Mouse (Mus musculus): ENCODE measurements around the gene Cnot10.
A peak's percentile ranks its signal among the peaks of the same experiment; 100 is the strongest.
"Not testable (repeated sequence)": the region's sequence is repeated elsewhere in the genome, so short reads cannot be mapped to it uniquely, and the experiment has no call there.

Gene Cnot10

DNA sequence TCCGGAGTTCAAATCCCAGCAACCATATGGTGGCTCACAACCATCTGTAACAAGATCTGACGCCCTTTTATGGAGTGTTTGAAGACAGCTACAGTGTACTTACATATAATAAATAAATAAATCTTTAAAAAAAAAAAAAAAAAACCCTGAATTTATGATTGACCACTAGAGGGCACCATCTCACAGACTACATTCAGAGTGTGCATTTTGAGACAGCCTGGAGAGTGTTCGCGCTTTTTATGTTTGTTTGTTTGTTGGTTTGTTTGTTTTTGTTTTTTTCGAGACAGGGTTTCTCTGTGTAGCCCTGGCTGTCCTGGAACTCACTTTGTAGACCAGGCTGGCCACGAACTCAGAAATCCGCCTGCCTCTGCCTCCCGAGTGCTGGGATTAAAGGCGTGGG lies 8.5 kb upstream of the Cnot10 start:
- DNase-seq: not testable (repeated sequence)

DNA sequence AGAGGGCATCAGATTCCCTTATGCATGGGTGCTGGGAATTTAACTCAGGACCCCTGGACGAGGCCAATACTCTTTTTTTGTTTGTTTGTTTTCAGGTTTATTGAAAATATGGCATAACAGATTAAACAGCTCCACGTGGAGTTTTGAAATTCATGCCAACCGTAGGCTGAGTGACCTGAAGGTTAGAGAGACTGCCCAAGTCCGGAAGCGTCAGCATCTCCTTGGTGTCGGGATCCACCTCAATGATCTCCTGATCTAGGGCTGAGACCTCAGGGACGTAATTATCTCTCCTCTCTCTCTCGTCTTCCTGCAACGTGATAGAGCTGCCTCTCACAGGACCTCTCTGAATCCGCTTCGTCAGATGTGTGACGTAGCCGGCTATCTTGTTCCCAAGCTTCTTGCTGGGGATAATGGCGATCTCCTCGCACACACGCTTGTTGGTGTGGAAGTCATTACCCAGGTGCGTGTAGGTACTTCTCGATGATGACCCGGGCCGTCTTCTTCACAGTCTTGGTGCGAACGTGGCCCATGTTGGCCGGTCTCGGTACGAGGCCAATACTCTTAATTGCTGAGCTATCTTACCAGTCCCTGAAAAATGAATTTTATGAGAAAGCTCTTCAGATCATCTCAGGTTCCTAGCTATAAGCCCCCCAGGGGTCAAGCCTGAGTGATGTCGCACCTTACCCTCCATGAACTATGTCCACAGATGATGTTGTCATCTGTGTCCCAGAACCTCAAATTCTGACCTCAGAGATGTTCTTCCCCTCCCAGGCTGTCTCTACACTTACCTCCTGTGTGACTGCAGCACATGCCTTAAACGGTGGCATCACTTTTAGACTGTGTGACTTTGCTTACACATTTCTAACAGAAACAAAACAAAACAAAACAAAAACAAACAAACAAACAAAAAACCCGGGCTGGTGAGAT lies 7.8 kb upstream of the Cnot10 start:
- DNase-seq: no peak

DNA sequence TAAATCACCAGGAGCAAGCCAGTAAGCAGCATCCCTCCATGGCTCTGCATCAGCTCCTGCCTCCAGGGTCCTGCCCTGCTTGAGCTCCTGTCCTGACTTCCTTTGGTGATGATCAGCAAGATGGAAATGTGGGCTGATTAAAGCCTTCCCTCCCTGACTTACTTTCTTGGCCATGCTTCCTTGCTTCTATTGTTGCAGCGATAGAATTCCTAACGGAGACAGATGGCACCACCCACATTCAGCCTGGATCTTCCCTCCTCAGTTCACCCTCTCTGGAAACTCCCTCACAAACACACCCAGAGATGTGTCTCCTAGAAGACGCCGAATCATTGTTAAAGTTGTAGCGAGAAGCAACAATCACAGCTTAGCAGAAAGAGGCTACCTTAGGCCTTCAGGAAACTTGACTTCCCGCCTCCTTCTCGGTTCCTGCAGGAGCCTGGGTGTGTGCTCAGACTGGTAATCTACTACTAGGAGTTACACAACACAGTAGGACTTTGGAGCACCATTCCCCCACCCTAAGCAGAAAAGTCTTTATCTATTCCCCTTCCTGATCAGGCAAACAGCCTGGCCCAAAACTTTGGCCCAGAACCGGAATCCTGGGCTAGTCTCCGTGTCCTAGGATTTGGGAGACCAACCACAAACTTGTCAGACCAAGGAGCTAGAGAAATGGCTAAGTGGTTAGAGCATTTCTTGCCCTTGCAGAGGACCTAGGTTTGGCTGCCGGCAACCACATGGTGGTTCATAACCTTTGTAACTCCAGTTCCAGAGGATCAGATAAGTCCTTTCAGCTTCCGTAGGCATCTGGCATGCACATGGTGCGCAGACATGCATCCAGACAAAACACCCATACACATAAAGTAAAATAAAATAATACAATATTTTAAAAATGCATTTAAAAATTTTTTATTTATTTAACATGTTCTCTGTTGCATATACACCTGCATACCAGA lies 6.8 kb upstream of the Cnot10 start:
- no peak for DNase-seq

DNA sequence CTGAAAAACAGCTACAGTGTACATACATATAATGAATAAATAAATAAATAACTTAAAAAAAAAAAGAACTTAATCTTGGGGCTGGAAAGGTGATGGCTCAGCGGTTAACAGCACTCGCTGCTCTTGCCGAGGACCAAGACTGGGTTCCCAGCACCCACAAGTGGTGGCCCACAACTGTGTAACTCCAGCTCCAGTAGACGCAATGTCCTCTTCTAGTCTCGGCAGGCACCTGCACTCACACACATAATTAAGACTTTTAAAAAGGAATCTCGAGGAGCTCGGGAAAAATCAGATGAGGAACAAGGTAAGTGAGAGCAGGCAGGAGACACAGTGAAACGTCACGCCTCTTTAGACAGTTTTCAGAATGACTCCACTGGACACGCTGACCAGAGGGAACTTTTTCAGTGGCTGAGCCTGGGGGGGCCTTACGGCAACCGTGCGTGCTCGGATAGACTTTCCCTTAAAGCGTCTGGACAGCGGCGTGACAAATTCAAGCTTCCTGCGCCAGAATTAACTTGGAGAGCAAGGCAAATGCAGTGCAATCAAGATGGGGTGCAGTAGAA lies 717 bp downstream of the Cnot10 start:
- no peak for DNase-seq

DNA sequence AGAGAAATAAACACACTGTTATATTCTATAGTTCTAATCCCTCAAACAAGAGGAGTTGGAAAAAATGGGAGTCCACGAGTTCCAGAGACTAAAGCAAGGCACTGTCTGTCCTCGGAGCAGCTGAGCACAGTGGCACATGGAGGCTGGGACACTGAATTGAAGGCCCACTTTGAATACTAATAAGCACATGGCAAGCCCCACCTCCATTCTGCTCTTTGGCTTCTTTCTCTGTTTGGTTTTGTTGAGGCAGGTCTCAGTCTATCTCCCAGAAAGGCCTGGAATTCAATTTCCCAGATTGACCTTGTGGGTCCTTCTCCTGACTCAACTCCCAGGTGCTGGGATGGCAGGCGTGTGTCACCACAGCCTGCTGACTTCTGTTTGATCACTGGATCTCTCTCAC lies 3.2 kb downstream of the Cnot10 start:
- DNase-seq: no peak

DNA sequence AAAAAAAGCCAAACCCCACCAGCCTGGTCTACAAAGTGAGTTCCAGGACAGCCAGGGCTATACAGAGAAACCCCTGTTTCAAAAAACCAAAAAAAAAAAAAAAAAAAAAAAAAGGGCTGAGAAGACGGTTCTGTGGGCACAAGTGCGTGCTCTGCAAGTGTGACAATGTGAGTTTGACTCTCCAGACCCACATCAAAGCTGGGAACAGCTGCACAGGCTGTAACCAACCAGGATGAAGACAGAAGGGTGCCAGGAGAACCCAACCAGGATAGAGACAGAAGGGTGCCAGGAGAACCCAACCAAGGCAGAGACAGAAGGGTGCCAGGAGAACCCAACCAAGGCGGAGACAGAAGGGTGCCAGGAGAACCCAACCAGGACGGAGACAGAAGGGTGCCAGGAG lies 3.8 kb downstream of the Cnot10 start:
- no peak for DNase-seq

DNA sequence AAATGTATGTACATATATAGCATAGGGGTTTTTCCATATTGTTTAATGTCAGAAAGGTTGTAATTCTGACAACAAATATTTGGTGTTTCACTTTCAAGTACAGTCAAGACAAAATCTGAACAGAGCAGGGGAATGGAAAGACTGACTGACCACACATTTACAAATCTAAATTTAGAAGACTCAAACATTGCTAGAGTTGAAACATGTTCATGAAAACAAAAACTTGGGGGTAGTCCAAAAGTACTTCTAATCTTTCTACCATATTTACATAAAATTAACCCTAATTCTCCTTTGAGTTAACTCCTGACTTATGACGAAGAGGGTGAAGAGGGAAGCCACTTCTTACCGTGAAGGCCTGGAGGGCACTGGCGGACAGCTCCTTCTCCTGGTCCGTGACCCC lies 7.7 kb downstream of the Cnot10 start:
- no peak for DNase-seq

DNA sequence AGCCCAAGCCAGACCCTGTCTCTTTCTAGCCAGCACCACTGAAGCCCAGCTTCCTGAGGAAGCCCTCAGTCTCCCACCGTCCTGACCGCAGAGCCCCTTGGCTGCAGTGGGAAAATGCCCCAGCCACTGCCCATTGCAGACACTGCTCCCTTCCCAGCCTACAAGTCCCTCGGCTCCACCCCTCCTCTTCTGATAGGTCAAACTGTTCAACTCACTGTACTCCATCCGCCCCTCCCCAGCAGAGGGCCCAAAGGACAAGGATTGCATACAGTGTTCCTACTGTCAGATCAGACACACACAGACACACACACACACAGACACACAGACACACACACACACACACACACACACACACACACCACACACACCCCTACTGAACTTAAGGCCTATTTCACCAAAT lies 13.3 kb downstream of the Cnot10 start:
- DNase-seq: no peak

DNA sequence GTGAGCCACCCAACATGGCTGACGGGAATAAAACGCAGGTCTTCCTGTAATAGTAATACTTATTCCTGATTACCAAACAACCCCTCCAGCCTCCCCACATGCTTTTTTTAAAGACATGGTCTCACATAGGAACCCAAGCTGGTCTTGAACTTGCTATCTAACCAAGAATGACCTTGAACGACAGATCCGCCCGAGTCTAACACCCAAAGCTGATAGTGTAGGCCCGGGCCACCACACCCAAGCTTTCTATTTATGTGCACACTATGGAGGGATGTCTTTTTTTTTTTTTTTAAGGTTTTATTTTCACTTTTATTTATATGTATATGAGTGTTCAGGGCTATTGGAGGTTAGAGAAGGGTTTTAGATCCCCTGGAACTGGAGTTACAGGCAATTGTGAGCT lies 15.8 kb downstream of the Cnot10 start:
- DNase-seq: no peak

DNA sequence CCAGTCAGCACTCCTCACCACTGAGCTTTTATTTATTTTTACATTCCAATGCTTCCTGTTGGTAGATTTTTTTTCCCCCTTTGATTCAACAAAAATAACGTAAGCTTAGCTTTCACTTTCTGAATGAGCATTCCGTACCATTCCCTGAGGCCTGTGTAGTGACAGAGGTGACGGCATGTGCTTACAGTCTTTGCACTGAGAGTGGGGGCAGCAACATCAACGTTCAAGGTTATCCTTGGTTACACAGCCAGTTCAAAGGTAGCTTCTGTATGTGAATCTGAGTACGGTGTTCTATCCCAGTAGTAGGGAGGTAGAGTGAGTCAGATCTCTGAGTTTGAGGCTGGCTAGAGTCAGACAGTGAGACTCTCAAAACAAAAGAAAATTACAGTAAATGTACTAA lies 18.8 kb downstream of the Cnot10 start:
- no peak for DNase-seq

DNA sequence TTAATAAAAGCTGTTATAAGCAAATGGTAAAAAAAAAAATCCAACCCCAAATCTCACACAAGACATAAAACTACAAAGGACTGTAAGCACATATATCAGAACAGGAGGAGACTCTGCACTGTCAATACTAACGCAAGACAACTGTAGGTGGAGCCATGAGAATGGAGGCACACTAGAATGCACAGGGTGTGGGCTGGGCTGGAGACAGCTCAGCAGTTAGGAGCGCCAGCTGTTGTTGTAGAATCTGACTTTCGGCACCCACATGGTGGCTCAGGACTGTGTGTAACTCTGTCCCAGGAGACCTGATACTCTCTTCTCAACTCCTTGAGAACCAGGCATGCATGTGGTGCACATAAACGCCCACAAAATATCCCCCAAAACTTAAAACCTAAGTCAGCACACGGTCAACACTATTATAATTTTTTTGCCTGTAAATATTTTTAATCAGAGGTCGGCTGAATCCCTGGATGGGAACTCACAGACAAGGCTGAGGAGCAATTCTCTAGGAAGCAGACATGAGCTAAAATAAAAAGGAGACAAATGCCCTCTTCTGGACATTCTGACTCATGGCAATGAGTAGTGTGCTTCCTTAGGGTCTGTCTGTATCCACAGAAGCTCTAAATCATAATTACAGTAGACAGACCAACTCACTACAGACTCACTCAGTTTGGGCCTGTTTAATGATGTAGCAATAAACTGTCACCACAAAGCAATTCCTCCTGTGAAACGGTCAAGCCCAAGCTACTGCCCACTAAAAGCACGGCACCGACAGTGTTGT lies 25.6 kb downstream of the Cnot10 start:
- DNase-seq: peak in 1 of 2 experiments; percentile 30

DNA sequence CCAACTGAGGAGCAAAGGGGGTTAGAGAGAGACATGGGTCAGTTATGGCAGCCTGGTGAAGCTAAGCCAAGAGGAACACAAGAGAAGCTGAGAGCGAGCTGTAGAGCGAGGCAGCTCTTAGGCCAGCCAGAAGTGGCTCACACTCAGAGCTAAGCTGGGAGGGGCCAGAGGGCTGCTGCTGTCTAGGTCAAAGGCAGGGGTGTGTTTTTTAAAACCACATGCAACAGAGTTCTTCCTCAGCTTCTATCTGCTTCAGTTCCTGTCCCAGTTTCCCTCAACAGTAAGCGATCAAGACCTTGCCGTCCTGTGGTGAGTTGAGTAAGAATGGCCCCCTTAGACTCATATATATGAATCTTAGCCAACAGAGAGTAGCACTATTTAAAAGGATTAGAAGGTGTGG lies 27.0 kb downstream of the Cnot10 start:
- DNase-seq: no peak

DNA sequence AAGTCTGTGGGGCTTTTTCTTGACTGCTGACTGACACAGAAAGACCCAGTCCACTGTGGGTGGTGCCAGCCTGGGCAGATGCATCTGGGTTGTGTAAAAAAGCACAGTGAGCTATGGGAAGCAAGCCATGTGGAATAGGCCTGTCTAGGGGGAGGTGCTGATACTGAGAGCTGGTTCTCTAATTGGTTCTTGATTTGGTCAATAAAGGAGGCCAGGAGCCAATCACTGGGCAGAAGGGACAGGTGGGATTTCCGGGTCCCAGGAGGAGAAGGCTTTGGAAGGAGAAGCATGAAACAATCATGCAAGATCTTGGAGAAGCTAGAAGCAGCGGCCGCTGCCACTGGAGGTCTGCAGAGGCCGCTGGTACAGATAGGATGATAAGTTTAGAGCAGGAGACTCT lies 27.4 kb downstream of the Cnot10 start:
- no peak for DNase-seq

DNA sequence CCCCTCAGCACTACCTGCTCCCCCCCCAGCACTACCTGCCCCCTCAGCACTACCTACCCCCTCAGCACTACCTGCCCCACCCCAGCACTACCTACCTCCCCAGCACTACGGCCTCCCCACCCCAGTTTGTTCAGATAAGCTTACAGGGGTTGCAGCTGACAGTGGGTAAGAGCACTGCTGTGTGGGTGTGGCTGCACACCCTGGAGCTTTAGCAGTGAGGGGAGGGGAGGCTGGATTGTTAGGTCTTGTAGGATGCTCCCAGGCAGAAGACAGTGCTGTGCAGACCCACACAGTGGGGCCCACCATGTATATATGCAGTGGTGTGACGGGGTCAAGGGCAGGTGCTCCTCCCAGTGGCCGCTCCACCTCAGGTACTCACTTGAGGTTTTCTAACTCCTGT lies 29.7 kb downstream of the Cnot10 start:
- no peak for DNase-seq

DNA sequence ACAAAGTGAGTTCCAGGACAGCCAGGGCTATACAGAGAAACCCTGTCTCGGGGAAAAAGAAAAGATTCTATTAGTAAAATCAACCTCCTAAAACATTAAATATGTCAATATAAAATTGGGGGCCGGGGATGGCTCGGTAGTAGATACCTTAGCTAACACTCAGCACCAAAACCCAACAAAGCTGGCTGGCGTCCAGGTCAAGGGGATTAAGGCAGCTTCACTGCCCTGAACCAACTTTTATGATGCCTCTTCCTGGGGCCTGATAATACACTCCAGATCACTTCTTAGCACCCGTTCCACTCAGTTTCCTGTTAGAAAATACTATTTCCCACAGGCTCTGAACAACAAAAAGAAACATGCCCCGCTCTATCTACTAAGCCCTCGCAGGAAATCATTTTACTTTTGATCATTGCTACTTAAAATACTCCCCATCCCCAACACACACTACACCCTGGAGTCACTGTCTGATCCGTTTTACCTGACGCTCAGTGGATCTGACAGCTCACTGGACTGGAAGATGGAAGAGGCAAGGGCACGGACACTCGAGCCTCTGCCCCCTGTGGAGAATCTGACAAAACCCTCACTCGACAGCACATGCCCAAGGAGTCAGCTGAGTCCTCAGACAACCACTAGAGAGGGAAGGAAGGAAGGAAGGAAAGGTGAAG lies 36.0 kb downstream of the Cnot10 start:
- DNase-seq: no peak

DNA sequence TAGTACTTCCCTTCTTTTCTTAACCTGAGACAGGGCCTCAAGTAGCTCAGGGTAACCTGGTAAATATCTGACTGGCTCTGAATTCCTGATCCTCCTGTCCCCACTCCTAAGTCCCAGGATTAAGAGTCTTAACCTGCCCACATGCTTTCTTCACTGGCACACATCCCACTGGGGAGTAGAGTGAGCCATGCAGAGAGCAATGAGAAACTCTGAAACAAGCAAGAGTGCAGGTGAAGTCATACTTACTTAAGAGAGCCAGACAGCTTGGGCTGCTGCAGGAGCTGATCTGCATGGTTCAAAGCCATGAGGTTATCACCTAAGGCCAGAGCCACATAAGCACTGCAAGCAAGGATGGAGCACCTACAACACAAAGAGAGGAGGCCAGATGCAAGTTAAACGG lies 38.9 kb downstream of the Cnot10 start:
- DNase-seq: no peak

DNA sequence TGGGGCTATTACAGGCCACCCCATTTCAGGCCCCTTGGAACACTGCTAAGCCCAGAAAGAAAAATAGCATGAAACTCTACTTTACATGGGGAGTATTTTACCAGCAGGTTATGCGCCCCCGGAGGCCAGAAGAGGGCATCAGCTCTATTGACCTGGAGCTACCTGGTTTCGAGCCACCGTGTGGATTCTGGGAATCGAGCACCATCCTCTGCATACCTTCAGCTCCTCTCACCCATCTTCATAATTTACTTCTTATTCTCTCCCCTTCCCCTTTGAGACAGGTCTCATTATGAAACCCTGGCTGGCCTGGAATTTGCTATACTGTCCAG lies 55.0 kb downstream of the Cnot10 start:
- peak; percentile 39 to 57 for DNase-seq

DNA sequence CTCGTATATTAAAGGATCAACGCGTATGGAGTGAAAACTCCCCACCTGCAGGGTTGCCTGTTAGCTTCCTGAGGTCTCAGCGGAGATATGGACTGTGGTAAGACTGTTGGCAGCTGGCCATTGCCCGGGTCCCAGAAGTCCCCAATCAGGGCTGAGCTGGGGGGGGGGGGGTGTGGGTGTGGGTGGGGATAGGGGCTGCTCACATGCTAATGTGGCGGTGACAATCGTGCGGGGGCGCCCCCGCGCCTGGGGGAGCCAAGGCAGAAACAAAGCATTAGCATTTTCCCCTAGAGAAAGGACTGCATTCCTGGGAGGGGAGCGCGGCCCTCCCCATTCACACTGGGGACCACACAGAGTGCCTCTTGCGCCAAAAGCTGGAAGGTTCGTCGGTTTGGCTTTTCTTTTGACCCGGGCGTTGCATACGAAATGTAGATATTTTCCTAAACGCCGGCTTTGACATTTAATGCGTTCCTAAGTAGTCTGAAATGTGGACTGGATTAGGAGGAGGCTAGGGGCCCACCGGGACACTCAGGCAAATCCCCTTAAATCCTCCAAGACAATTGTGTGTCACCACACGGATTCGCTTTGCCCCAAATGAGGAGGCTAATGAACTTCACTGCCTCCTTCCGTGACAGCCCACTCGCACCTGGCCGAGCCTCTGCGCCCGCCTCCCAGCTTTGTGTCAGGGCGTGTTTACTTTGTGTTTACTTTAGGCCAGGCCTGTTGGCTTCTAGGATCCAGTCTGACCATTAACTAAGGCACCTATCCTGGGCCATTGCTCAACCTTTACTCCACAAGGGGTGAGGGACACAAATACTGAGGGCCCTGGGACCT lies 55.6 kb downstream of the Cnot10 start:
- DNase-seq: peak; percentile 56 to 68

DNA sequence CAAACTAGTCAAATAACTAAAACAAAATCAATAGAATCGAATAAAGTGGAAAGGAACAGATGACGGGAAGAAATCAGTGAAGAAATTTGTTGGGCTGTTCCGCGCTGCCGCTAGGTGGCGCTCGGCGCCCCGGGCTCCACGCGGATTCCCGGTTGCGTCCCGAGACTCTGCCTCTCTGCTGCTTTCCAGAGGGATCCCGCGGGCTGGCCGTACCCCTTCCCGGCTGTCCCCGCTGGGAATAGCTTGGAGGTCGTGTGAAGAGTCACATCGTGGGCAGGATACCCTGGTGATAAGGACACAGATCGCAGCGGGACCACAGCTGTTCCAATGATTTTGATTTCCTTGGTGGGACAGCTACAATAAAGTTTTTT lies 56.2 kb downstream of the Cnot10 start:
- peak; percentile 83 to 85 for DNase-seq

DNA sequence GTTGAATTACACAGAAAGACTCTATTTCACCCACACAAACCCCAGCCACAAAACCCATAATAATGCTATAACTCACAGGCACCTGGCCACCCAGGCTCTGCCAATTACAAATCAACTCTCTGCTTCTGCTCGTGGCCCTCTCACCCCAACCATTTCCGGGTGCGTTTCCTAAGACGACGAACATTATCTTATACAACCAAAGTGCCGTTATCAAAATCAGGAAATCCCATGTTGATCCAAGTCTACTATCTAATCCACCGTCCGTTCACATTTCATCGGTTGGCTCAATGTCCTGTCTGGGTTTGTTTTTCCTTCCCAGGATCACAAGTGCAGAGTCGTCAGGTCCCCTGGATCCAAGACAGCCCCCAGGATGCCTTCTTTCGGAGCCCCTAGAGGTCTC lies 61.3 kb downstream of the Cnot10 start:
- no peak for DNase-seq

DNA sequence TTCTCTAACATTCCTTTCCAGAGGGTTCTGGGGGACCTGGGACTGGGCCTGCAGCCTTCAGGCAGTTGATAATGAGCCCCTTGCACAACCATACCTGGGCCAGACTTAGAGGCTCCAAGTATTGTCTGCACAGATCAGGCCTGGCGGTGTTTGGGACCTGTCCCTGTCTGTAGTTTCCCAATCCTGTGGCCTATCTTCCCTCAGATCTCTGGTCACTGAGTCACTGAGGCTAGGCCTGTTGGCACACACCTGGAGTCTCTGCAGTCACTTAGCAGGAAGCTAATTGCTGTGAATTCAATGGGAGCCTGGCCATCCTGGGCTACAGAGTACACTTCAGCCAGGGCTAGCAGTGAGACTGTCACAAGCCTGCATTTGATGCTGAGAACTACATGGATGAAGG lies 64.0 kb downstream of the Cnot10 start:
- DNase-seq: no peak

All from kidney, postnatal 4 days (tissue).